Mouse (Mus musculus): ENCODE data around the gene Nosip. TPM values are rescaled to one million over a fixed set of nuclear protein-coding genes. Genes with fewer than 3 reads are reported as not detected.

Gene Nosip
- total and polyA plus RNA-seq, 3 experiments, result 27.0 to 43.6 (median 29.3) TPM

DNA sequence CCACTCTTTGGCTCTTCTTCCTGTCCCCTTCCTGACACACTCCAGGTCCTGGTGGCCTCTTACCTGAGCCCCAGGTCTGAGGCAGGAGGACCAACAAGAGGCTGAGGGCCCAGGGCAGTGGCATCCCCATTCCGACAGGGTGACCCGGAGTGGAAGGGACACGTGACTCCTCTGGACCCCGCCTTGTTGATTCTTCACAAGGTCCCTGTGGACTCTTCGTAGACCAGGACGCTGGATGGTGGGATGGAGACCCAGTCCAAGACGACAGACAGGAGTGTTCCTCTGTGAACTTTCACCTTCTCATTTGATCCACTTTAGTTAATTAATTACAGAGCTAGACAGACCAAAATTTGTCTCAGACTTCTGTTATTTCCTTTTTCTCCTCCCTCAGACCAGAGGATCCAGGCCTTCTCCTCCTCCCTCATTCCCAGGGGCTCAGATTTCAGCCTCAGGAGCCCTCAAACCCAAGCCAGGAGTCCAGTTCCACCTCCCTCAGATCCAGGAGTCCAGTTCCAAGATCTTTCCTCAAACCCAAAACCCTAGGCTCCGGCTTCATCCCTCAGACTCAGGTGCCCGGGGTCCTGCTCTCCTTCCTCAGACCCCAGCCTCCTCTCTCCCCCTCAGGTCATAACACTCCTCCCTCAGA lies 40.8 kb downstream of the Nosip start:
- Histone ChIP-seq H3K4me3 (peak overlapping the region; percentile 54), H3K79me2 (replicated peaks; ENCODE audit: control insufficient read depth, insufficient read depth, low read length) (peaks cover 2% of the 10 kb centered on the region), H3K27me3 (ENCODE audit: control insufficient read depth, insufficient read depth, low read length) (no peaks in the 10 kb centered on the region), H3K27ac (peak overlapping the region; percentile 95), H3K4me1 (ENCODE audit: control insufficient read depth, insufficient read depth, low read length) (peaks cover 16% of the 10 kb centered on the region), H3K9ac (ENCODE audit: low read depth, low read length) (peak overlapping the region; percentile 78), H3K36me3 (ENCODE audit: control insufficient read depth, insufficient read depth, low read length) (0 out of 2 replicates have a peak, but pooled peaks cover 4% of the 10 kb centered on the region)
- intact Hi-C loops (cut with DNase I), result loop anchor here (2.0 kb wide), 2 partner anchors 18 to 20 kb away; no protein-coding TSS in a partner anchor
- WGBS, result 31% methylated on average over 9 of the region's 9 CpGs
- TF ChIP-seq EP300 (IDR thresholded peaks at IDR 0.05; ENCODE audit: insufficient read depth, low read depth, low read length), result 0 out of 2 replicates have a peak, but pooled peaks have one; percentile 2
- 0 out of 2 replicates have a peak, but pooled peaks have one; percentile 3 for TF ChIP-seq CTCF (IDR thresholded peaks at IDR 0.05)
- peak; percentile 38; the same call in 1 of the 2 replicates for TF ChIP-seq POLR2A (IDR thresholded peaks at IDR 0.05; ENCODE audit: insufficient read depth, low read depth, low read length)
- DNase-seq, result peak; percentile 57 to 64

DNA sequence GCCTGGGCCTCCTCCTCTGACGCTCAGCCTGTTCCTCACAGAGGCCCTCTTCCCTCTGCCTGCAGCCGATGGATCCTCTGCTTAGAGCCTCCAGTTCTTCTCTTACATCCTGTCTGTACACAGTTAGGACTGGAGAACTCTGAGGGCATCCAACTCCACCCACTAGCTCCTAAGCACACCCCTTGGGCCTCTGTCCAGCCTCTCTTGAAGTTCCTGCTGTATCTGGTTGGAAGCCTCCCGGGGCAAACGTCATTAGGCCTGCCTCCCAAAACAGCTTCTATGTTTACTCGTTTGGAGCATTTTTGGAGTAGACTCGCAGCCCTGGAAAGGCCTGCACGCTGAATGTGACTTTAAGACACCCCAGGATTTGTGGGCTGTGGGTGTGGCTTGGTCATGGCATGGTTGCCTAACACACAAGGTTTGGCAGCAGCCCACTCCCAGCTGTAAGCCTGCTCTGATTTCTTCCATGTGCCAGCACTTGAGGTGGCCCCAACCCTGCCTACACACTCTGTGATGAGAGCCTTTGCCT lies 41.5 kb downstream of the Nosip start, which contains the start of gene Fcgrt:
Gene Fcgrt (minus strand): TSS at position 200 of the 529 bp plus-strand sequence.
- peak; percentile 93 to 96 for DNase-seq
- Histone ChIP-seq H3K9ac (ENCODE audit: low read depth, low read length) (peak within 1 kb of the TSS; percentile 78), H3K4me1 (ENCODE audit: control insufficient read depth, insufficient read depth, low read length) (peaks cover 16% of the 10 kb centered on the region), H3K79me2 (replicated peaks; ENCODE audit: control insufficient read depth, insufficient read depth, low read length) (peaks cover 2% of the 10 kb centered on the region), H3K27me3 (ENCODE audit: control insufficient read depth, insufficient read depth, low read length) (no peaks in the 10 kb centered on the region), H3K27ac (peak within 1 kb of the TSS; percentile 95), H3K4me3 (peak within 1 kb of the TSS; percentile 54), H3K36me3 (ENCODE audit: control insufficient read depth, insufficient read depth, low read length) (0 out of 2 replicates have a peak, but pooled peaks cover 4% of the 10 kb centered on the region)
- 2% methylated on average over 7 of the region's 7 CpGs for WGBS
- intact Hi-C loops (cut with DNase I), result loop anchor here (2.0 kb wide), 2 partner anchors 17 to 21 kb away; no protein-coding TSS in a partner anchor
- TF ChIP-seq EP300 (IDR thresholded peaks at IDR 0.05; ENCODE audit: insufficient read depth, low read depth, low read length) (peak; percentile 74), CTCF (IDR thresholded peaks at IDR 0.05) (no peak), POLR2A (IDR thresholded peaks at IDR 0.05; ENCODE audit: insufficient read depth, low read depth, low read length) (peak; percentile 97)

DNA sequence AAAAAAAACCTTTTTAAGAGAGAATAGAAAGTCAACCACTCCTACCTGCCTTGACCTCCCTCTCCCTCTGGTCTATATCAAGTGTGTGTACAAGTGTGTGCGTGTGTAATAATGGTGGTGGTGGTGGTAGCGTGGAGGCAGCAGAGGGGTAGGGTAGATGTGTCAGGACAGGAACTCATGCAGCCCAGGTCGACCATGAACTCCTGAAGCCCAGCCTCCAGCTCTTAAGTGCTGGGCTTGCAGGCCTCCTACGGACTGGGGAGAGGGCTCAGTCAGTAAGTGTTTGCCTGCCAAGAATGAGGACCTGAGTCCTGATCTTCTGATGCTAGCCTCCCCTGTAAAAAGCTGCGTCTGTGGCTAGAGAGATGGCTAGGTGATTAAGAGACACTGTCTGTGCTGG lies 42.7 kb downstream of the Nosip start:
- no peak overlapping the region for H3K4me3 ChIP-seq
- intact Hi-C loops (cut with DNase I), result no loop called here
- no peak overlapping the region for H3K27ac ChIP-seq
- no peak overlapping the region for H3K9ac ChIP-seq (ENCODE audit: low read depth, low read length)
- H3K36me3 ChIP-seq (ENCODE audit: control insufficient read depth, insufficient read depth, low read length), result 0 out of 2 replicates have a peak, but pooled peaks cover 4% of the 10 kb centered on the region
- H3K27me3 ChIP-seq (ENCODE audit: control insufficient read depth, insufficient read depth, low read length), result no peaks in the 10 kb centered on the region
- H3K79me2 ChIP-seq (replicated peaks; ENCODE audit: control insufficient read depth, insufficient read depth, low read length), result peaks cover 2% of the 10 kb centered on the region
- no peak for DNase-seq
- WGBS, result 80% methylated on average over 5 of the region's 5 CpGs
- TF ChIP-seq CTCF (IDR thresholded peaks at IDR 0.05), result no peak
- TF ChIP-seq EP300 (IDR thresholded peaks at IDR 0.05; ENCODE audit: insufficient read depth, low read depth, low read length), result no peak
- TF ChIP-seq POLR2A (IDR thresholded peaks at IDR 0.05; ENCODE audit: insufficient read depth, low read depth, low read length), result no peak
- H3K4me1 ChIP-seq (ENCODE audit: control insufficient read depth, insufficient read depth, low read length), result peaks cover 16% of the 10 kb centered on the region

GRCm38 (mm10) chr7:45105491-45105890 lies 43.3 kb downstream of the Nosip start:
- intact Hi-C loops (cut with DNase I), result no loop called here
- Histone ChIP-seq H3K27me3 (ENCODE audit: control insufficient read depth, insufficient read depth, low read length) (no peaks in the 10 kb centered on the region), H3K36me3 (ENCODE audit: control insufficient read depth, insufficient read depth, low read length) (0 out of 2 replicates have a peak, but pooled peaks cover 4% of the 10 kb centered on the region), H3K9ac (ENCODE audit: low read depth, low read length) (no peak overlapping the region), H3K27ac (no peak overlapping the region), H3K4me1 (ENCODE audit: control insufficient read depth, insufficient read depth, low read length) (peaks cover 16% of the 10 kb centered on the region), H3K4me3 (no peak overlapping the region), H3K79me2 (replicated peaks; ENCODE audit: control insufficient read depth, insufficient read depth, low read length) (peaks cover 2% of the 10 kb centered on the region)
- 82% methylated on average over 8 of the region's 8 CpGs for WGBS
- DNase-seq, result no peak
- TF ChIP-seq CTCF (IDR thresholded peaks at IDR 0.05), result no peak
- no peak for TF ChIP-seq POLR2A (IDR thresholded peaks at IDR 0.05; ENCODE audit: insufficient read depth, low read depth, low read length)
- TF ChIP-seq EP300 (IDR thresholded peaks at IDR 0.05; ENCODE audit: insufficient read depth, low read depth, low read length), result no peak

DNA sequence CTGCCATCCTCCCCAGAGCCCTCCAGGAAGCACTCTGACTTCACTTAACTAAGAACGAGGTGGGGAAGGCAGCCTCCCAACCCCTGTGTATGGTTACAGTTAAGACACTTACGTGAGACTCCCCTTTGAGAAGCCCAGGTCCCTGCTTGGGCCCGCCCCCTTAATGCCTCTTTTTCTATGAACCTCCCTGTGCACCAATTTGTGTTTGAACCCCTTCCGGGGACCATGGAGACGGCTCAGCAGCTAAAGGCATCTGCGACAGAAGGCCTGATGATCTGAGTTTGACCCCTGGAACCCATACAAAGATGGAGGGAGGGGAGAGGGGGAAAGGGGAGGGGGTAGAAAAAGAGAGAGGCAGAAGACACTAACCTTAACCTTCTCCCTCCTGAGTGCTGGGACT lies 44.2 kb downstream of the Nosip start:
- H3K4me3 ChIP-seq, result no peak overlapping the region
- TF ChIP-seq CTCF (IDR thresholded peaks at IDR 0.05) (no peak), EP300 (IDR thresholded peaks at IDR 0.05; ENCODE audit: insufficient read depth, low read depth, low read length) (no peak), POLR2A (IDR thresholded peaks at IDR 0.05; ENCODE audit: insufficient read depth, low read depth, low read length) (no peak)
- no peak overlapping the region for H3K27ac ChIP-seq
- peaks cover 14% of the 10 kb centered on the region for H3K4me1 ChIP-seq (ENCODE audit: control insufficient read depth, insufficient read depth, low read length)
- no peaks in the 10 kb centered on the region for H3K27me3 ChIP-seq (ENCODE audit: control insufficient read depth, insufficient read depth, low read length)
- intact Hi-C loops (cut with DNase I), result no loop called here
- peaks cover 2% of the 10 kb centered on the region for H3K79me2 ChIP-seq (replicated peaks; ENCODE audit: control insufficient read depth, insufficient read depth, low read length)
- DNase-seq, result no peak
- 78% methylated on average over 6 of the region's 6 CpGs for WGBS
- no peak overlapping the region for H3K9ac ChIP-seq (ENCODE audit: low read depth, low read length)
- H3K36me3 ChIP-seq (ENCODE audit: control insufficient read depth, insufficient read depth, low read length), result 0 out of 2 replicates have a peak, but pooled peaks cover 4% of the 10 kb centered on the region

All from heart, adult 2 months (tissue).